Mouse (Mus musculus): Measurements from ENCODE around the gene Thop1. TPM values are rescaled to one million over a fixed set of nuclear protein-coding genes. Genes with fewer than 3 reads are reported as not detected.
"Not testable (repeated sequence)": the region's sequence is repeated elsewhere in the genome, so short reads cannot be mapped to it uniquely, and the experiment has no call there.

Thop1 gene
- 2.5 to 3.6 TPM (median 2.8 TPM) in 3 replicates for total RNA-seq (2017)

DNA sequence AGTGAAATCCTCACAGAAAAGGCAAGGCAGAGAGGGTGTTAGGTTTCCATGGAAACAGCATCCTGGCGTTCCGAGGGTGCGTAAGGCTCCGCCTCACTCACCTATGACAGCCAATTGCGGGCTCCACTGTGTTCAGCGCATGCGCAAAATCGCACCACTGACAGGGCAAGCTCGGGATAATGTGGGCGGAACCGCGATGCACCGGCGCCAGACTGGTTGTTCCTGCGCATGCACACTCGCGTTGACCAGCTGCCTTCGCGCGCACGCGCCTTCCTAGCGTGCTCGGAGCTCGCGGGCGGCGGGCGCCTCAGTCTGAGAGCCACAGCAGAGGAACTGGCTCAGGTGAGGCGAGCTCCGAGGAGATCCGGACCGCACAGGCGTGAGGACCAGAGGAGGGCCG lies at the start of gene Thop1:
Thop1 (plus strand) TSS at position 200 of the 400 bp plus-strand sequence.
- ATAC-seq (replicated peaks; ENCODE audit: insufficient number of reproducible peaks, low FRiP score, low TSS enrichment, poor library complexity, severe bottlenecking), result peak; percentile 98

GRCm38 (mm10) chr10:81020207-81020606 lies 49.6 kb upstream of the Thop1 start:
- no peak for ATAC-seq (replicated peaks; ENCODE audit: insufficient number of reproducible peaks, low FRiP score, low TSS enrichment, poor library complexity, severe bottlenecking)

DNA sequence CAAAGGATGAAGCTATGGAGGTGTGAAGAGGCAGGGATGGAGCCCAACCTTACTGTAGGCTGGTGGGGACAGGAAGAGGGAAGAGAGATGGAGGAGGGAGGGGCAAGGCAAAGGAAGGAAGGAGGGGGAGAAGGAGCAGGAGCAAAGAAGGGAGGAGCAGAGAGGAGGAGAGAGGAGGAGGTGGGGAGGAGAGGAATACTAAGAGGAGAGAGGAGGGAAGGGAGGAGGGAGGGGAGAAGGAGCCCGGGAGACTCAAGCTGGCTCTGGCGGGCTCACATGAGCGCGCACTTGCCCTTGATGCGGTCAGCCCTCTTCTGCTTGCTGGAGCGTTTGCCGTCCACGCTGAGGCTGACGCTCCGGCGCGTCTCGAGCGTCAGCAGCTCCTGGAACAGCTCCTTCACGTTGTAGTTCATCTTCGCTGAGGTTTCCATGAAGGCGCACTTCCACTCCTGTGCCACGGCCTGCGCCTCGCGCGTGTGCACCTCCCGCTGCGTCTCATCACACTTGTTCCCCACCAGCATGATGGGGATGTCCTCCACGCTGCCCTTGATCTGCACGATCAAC lies 48.2 kb upstream of the Thop1 start:
- ATAC-seq (replicated peaks; ENCODE audit: insufficient number of reproducible peaks, low FRiP score, low TSS enrichment, poor library complexity, severe bottlenecking), result no peak

GRCm38 (mm10) chr10:81022744-81023143 lies 47.1 kb upstream of the Thop1 start:
- no peak for ATAC-seq (replicated peaks; ENCODE audit: insufficient number of reproducible peaks, low FRiP score, low TSS enrichment, poor library complexity, severe bottlenecking)

DNA sequence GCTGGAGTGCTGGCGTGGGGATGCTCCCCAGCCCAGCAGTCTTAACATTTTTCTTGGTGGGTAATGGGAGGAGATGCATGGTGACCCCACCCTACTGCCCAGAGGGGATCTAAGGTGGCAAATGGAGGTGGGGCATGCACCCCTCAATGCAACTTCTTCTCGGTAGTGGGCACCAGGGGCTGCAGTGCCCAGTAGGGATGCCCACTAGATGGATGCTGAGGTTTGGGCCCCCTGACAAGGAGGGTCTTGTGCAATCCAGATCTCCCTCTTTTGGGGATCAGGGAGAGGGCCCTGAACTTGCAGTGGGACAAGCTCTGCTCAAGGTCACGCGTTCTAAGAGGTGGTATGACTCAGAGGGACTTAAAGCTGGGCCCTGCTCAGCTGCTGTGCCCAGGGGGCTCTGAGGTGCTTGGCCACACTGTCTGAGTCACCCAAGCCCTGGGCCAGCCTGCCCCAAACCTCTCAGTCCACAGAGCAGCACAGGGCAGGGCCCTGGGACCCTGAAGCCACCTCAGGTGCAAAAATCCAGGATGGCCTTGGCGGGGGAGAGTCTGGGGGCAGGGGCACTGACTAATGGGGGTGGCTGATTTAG lies 45.4 kb upstream of the Thop1 start:
- ATAC-seq (replicated peaks; ENCODE audit: insufficient number of reproducible peaks, low FRiP score, low TSS enrichment, poor library complexity, severe bottlenecking), result no peak

DNA sequence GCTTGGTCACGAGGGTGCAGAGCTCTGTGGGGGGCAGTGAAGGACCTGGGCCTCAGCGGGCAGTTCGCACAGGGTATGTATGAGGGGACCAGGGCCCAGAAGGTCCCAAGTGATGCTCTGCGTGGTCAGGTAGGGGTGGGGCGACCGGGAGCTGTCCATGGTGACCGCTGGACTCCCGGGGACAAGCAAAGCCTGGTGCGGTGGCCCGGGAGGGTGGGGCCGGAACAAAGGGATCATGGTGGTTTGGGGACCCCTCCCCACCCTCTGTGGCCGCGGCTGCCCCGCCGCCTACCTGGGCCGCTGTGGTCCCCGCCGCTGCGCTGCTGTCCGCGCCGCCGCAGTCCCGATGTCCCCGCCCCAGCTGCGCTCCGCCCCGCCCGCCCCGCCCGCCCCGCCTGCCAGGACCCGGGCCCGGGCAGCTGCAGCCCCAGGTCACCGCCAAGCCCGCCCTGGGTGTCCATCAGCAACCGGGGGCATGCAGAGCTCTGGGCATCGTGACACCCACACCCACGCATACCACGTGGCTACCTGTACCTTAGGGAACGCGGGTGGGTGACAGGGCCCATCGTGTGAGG lies 44.7 kb upstream of the Thop1 start:
- no peak for ATAC-seq (replicated peaks; ENCODE audit: insufficient number of reproducible peaks, low FRiP score, low TSS enrichment, poor library complexity, severe bottlenecking)

DNA sequence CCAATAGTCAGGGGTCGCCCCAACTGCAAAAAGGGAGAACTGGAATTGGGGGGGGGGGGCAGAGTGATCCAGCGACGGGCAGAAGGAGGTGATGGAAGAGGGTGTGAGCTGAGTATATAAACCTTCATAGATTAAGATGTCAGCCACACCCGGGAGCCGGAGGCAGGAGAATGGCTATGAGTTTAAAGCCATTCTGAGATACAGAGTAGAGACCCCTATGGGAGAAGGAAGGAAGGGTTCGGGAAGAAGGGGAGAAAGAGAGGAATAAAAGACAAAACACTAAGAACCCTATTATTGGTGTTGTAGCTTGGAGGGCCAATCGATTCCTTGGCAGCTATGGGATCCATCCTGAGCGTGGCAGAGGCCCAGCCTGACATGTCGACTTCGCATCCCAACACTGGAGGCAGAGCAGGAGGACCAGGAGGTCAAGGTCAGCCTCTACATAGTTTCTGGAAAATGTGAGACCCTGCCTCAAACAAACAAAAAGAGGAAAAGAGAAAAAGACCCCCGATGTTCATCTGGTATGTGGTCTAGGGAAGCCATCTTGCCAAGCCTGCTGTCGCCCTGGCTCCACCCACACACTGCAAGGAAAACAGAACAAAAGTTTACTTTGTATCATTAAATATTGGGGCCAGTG lies 44.1 kb upstream of the Thop1 start, which contains the start of gene Diras1:
Diras1 (minus strand) TSS at position 24 of the 637 bp plus-strand sequence.
- ATAC-seq (replicated peaks; ENCODE audit: insufficient number of reproducible peaks, low FRiP score, low TSS enrichment, poor library complexity, severe bottlenecking), result no peak

DNA sequence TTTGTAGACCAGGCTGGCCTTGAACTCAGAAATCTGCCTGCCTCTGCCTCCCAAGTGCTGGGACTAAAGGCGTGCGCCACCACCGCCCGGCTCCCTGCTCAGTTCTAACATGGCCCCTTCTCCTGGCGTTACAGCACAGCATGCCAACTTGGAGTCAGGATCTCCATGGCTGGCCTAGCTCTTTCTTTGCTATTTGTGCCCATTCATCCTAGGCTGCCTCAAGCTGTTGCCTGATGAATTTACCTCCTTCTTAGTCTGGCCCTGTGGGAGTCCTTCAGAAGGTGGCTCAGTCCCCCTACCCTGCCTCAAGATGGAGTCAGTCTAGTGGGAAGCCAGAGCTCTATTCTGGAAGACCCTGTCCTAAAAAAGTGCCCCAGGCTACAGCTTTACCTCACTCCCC lies 43.0 kb upstream of the Thop1 start:
- ATAC-seq (replicated peaks; ENCODE audit: insufficient number of reproducible peaks, low FRiP score, low TSS enrichment, poor library complexity, severe bottlenecking), result no peak

- no peak for ATAC-seq (replicated peaks; ENCODE audit: insufficient number of reproducible peaks, low FRiP score, low TSS enrichment, poor library complexity, severe bottlenecking)
These were observed 42.5 kb upstream of the Thop1 start for GRCm38 (mm10) chr10:81027331-81027730.

DNA sequence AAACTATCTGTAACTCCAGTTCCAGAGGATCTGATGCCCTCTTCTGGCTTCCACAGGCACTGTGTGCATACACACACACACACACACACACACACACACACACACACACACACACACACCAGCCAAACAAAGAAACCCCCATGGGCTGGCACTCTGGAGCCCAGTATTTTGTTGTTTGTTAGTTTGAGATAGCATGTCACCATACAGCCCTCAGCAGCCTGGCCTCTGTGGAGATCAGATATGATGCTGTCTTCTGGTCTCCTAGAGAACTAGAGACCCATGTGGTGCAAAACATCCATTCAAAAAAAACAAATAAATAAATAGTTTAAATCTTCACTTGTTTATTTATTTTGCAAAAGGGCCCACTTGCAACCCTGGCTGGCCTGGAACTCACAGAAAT lies 41.6 kb upstream of the Thop1 start:
- no peak for ATAC-seq (replicated peaks; ENCODE audit: insufficient number of reproducible peaks, low FRiP score, low TSS enrichment, poor library complexity, severe bottlenecking)

- no peak for ATAC-seq (replicated peaks; ENCODE audit: insufficient number of reproducible peaks, low FRiP score, low TSS enrichment, poor library complexity, severe bottlenecking)
These were observed 40.8 kb upstream of the Thop1 start for GRCm38 (mm10) chr10:81029031-81029430.

GRCm38 (mm10) chr10:81033586-81033985 lies 36.2 kb upstream of the Thop1 start:
- ATAC-seq (replicated peaks; ENCODE audit: insufficient number of reproducible peaks, low FRiP score, low TSS enrichment, poor library complexity, severe bottlenecking), result no peak

GRCm38 (mm10) chr10:81036251-81036650 lies 33.6 kb upstream of the Thop1 start:
- ATAC-seq (replicated peaks; ENCODE audit: insufficient number of reproducible peaks, low FRiP score, low TSS enrichment, poor library complexity, severe bottlenecking), result no peak

- peak; percentile 99 for ATAC-seq (replicated peaks; ENCODE audit: insufficient number of reproducible peaks, low FRiP score, low TSS enrichment, poor library complexity, severe bottlenecking)
These were observed 32.8 kb upstream of the Thop1 start, which contains the start of gene Slc39a3 for GRCm38 (mm10) chr10:81036988-81037580. Slc39a3 (minus strand) TSS chr10:81037426.

GRCm38 (mm10) chr10:81041458-81042175 lies 28.2 kb upstream of the Thop1 start:
- ATAC-seq (replicated peaks; ENCODE audit: insufficient number of reproducible peaks, low FRiP score, low TSS enrichment, poor library complexity, severe bottlenecking), result peak; percentile 56

GRCm38 (mm10) chr10:81045246-81045645 lies 24.6 kb upstream of the Thop1 start:
- ATAC-seq (replicated peaks; ENCODE audit: insufficient number of reproducible peaks, low FRiP score, low TSS enrichment, poor library complexity, severe bottlenecking), result not testable (repeated sequence)

GRCm38 (mm10) chr10:81050645-81051044 lies 19.2 kb upstream of the Thop1 start:
- no peak for ATAC-seq (replicated peaks; ENCODE audit: insufficient number of reproducible peaks, low FRiP score, low TSS enrichment, poor library complexity, severe bottlenecking)

DNA sequence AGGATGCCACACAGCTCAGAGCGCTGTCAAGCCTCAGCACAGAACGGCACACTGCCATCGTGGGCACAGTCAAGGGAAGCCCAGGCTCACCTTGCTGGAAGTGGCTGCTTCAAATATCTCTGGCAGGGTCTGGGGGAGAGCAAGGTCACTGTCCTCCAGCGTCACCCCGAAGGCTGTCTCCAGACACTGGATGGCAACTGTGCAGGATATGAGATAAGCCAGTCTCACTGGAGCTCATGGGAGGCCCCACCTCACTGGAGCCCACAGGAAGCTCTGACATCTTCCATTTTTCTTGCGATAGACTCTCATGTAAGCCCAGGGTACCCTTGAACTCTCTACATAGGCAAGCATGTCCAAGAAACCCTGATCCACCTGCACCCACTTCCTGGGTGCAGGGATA lies 18.7 kb upstream of the Thop1 start:
- no peak for ATAC-seq (replicated peaks; ENCODE audit: insufficient number of reproducible peaks, low FRiP score, low TSS enrichment, poor library complexity, severe bottlenecking)

GRCm38 (mm10) chr10:81052577-81052976 lies 17.3 kb upstream of the Thop1 start:
- no peak for ATAC-seq (replicated peaks; ENCODE audit: insufficient number of reproducible peaks, low FRiP score, low TSS enrichment, poor library complexity, severe bottlenecking)

All from monocyte, adult 5-6 weeks (primary cell).